Mouse (Mus musculus): ENCODE results near the gene Irgm2.

Gene Irgm2

DNA sequence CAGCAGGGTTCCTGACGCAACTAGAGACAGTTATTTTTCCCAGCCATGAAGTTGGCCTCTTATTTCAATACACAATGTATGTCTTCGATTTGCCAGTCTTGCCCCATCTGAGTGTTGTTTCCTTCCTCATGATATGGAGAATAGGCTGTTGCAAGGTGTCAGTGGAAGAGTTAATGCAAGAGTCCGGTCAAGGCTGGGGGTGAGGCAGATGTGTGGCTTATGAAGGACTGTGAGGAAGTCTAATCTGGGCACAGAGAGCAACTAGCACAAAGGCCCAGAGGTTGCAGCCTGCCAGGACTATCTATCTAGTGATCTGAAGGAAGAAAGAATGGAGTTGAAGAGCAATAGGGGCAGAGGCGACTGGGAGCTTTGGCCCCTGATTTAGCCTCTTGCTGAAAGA, 60.7 kb downstream of the Irgm2 start:
- DNase-seq (ENCODE audit: low spot score in 2 of 2), result no peak

DNA sequence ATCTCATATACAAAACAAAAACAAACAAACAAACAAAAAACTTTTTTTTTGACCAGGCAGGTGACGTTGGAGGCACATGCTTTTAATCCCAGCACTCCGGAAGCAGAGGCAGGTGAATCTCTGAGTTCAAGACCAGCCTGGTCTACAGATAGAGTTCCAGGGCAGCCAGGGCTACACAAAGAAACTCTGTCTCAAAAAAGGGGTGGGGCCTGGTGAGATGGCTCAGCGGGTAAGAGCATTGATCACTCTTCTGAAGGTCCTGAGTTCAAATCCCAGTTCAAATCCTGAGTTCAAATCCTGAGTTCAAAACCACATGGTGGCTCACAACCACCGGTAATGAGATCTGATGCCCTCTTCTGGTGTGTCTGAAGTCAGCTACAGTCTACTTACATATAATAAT, 62.4 kb downstream of the Irgm2 start:
- DNase-seq (ENCODE audit: low spot score in 2 of 2), result no peak

DNA sequence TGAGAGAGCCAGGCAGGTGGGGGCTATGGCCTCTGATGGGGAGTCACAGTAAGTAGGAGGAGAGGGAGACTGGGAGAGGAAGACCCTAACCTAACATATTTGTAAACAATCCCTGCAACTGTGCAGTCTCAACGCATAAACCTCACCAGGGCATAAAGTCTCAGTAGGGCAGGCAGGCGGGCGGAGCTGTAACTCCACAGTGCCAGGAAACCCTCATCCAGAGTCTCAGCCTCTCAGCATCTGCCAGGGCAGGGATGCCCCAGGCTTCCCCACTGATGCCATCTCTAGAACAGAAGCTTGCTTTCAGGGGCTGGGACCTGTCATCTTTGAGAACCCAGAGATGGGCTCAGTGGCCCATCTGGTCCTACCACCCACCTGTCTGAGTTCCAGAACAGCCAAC, 62.9 kb downstream of the Irgm2 start:
- DNase-seq (ENCODE audit: low spot score in 2 of 2), result no peak

DNA sequence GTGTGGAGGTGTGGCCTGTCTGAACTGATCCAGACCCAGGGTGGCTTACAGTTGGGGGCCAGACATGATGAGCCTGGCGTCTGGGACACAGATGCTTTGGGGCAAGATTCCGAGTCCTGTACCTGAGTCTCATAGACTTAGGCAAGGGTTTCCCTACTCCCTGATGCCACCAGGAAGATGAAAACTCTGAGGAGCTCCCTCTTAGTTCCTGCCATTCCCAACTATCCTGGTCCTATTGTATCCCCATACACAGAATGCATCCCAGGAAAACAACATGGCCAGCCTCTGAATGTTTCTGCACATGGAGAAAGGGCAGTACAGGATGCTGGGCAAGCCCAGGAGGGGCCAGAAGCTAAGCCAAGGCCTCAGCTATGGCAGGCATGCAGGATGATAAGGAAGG, 64.1 kb downstream of the Irgm2 start:
- no peak for DNase-seq (ENCODE audit: low spot score in 2 of 2)

DNA sequence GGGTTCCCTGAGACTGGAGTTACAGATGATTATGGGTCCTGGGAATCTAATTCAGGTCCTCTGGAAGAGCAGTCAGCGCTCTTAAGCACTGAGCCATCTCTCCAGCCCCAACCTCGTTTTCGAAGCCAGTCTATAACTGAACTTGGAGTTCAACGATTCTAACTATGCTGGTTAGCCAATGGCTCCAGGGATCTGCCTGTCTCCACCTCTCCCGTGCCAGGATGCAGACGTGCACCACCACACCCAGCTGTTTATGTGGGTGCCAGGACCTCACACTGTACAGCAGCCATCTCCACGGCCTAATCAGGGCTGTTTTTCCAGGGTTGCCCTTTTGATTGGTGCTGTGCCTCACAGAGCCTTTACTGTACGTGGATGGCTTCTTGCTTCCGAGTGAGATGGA, 65.1 kb downstream of the Irgm2 start:
- no peak for DNase-seq (ENCODE audit: low spot score in 2 of 2)

DNA sequence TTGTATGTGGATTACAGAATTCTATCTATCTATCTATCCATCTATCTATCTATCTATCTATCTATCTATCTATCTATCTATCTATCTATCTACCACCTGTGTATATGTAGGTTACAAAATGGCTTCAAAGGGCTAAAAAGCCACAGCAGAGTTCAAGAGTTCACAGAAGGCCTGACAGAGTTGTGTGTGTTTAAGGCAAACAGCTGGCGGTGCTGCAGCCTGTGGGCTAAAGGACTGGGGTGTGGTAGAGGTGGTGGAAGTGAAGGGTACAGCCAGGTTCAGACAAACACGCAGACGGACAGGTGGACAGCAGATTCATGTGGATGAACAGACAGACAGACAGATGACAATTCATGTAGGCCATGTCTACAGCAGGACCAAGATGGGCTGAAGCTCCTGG, 68.9 kb downstream of the Irgm2 start:
- no peak for DNase-seq (ENCODE audit: low spot score in 2 of 2)
